Mouse (Mus musculus): ENCODE data around the gene Nfe2. TPM values are rescaled to one million over a fixed set of nuclear protein-coding genes. Genes with fewer than 3 reads are reported as not detected.
"Not testable (repeated sequence)": the region's sequence is repeated elsewhere in the genome, so short reads cannot be mapped to it uniquely, and the experiment has no call there.

The Nfe2 gene
- polyA plus RNA-seq, 1 experiment from 2014 or later: 7.3 TPM

GRCm38 (mm10) chr15:103255169-103255568, 3.0 kb downstream of the Nfe2 start:
- H3K36me3 ChIP-seq: no peaks in the 10 kb centered on the region
- no peaks in the 10 kb centered on the region for H3K9me3 ChIP-seq
- H3K27me3 ChIP-seq (ENCODE audit: insufficient read depth, poor library complexity, severe bottlenecking): peaks cover 38% of the 10 kb centered on the region
- peak overlapping the region; percentile 83 for H3K27ac ChIP-seq
- peak overlapping the region; percentile 57 for H3K4me3 ChIP-seq
- DNase-seq (ENCODE audit: low spot score): peak; percentile 57
- WGBS: 1% methylated on average over 25 of the region's 25 CpGs
- H3K4me1 ChIP-seq (replicated peaks): peaks cover 29% of the 10 kb centered on the region

- Histone ChIP-seq H3K27me3 (ENCODE audit: insufficient read depth, poor library complexity, severe bottlenecking) (peaks cover 33% of the 10 kb centered on the region), H3K4me1 (replicated peaks) (peaks cover 29% of the 10 kb centered on the region), H3K4me3 (0 out of 2 replicates have a peak overlapping the region, but pooled peaks have one; percentile 14), H3K9me3 (no peaks in the 10 kb centered on the region), H3K36me3 (peaks cover 12% of the 10 kb centered on the region), H3K27ac (no peak overlapping the region)
- 96% methylated on average over 1 of the region's 1 CpGs for WGBS
- DNase-seq (ENCODE audit: low spot score): no peak
Measured at GRCm38 (mm10) chr15:103253352-103253751, 4.9 kb downstream of the Nfe2 start.

GRCm38 (mm10) chr15:103252660-103253059, 5.5 kb downstream of the Nfe2 start:
- H3K4me3 ChIP-seq: no peak overlapping the region
- no peaks in the 10 kb centered on the region for H3K9me3 ChIP-seq
- H3K27ac ChIP-seq: no peak overlapping the region
- WGBS: 86% methylated on average over 3 of the region's 3 CpGs
- H3K27me3 ChIP-seq (ENCODE audit: insufficient read depth, poor library complexity, severe bottlenecking): peaks cover 26% of the 10 kb centered on the region
- H3K36me3 ChIP-seq: peaks cover 19% of the 10 kb centered on the region
- no peak for DNase-seq (ENCODE audit: low spot score)
- H3K4me1 ChIP-seq (replicated peaks): peaks cover 22% of the 10 kb centered on the region

- no peaks in the 10 kb centered on the region for H3K9me3 ChIP-seq
- H3K4me3 ChIP-seq: no peak overlapping the region
- no peak for DNase-seq (ENCODE audit: low spot score)
- peaks cover 25% of the 10 kb centered on the region for H3K27me3 ChIP-seq (ENCODE audit: insufficient read depth, poor library complexity, severe bottlenecking)
- H3K4me1 ChIP-seq (replicated peaks): peaks cover 21% of the 10 kb centered on the region
- H3K36me3 ChIP-seq: peaks cover 30% of the 10 kb centered on the region
- 0 out of 2 replicates have a peak overlapping the region, but pooled peaks have one; percentile 76 for H3K27ac ChIP-seq
- WGBS: 64% methylated on average over 1 of the region's 1 CpGs
Measured at GRCm38 (mm10) chr15:103251595-103251994, 6.6 kb downstream of the Nfe2 start.

- H3K36me3 ChIP-seq: peaks cover 43% of the 10 kb centered on the region
- peaks cover 23% of the 10 kb centered on the region for H3K4me1 ChIP-seq (replicated peaks)
- WGBS: 27% methylated on average over 2 of the region's 2 CpGs
- H3K27me3 ChIP-seq (ENCODE audit: insufficient read depth, poor library complexity, severe bottlenecking): peaks cover 16% of the 10 kb centered on the region
- peak; percentile 81 for DNase-seq (ENCODE audit: low spot score)
- H3K4me3 ChIP-seq: peak overlapping the region; percentile 9; the same call in 1 of the 2 replicates
- H3K27ac ChIP-seq: peak overlapping the region; percentile 76
- H3K9me3 ChIP-seq: no peaks in the 10 kb centered on the region
Measured at GRCm38 (mm10) chr15:103250195-103250740, 7.9 kb downstream of the Nfe2 start.

GRCm38 (mm10) chr15:103249511-103249910, 8.7 kb downstream of the Nfe2 start:
- Histone ChIP-seq H3K4me1 (replicated peaks) (peaks cover 18% of the 10 kb centered on the region), H3K36me3 (peaks cover 49% of the 10 kb centered on the region)
- not testable (repeated sequence) for DNase-seq (ENCODE audit: low spot score); H3K9me3 ChIP-seq; H3K27ac ChIP-seq; H3K27me3 ChIP-seq (ENCODE audit: insufficient read depth, poor library complexity, severe bottlenecking); H3K4me3 ChIP-seq
- 88% methylated on average over 6 of the region's 6 CpGs for WGBS

- peak; percentile 37 for DNase-seq (ENCODE audit: low spot score)
- peaks cover 54% of the 10 kb centered on the region for H3K36me3 ChIP-seq
- H3K4me3 ChIP-seq: no peak overlapping the region
- no peaks in the 10 kb centered on the region for H3K9me3 ChIP-seq
- no peak overlapping the region for H3K27ac ChIP-seq
- 88% methylated on average over 28 of the region's 28 CpGs for WGBS
- H3K27me3 ChIP-seq (ENCODE audit: insufficient read depth, poor library complexity, severe bottlenecking): no peaks in the 10 kb centered on the region
- peaks cover 22% of the 10 kb centered on the region for H3K4me1 ChIP-seq (replicated peaks)
Measured at GRCm38 (mm10) chr15:103248401-103249313, 9.5 kb downstream of the Nfe2 start.

- H3K27ac ChIP-seq: no peak overlapping the region
- DNase-seq (ENCODE audit: low spot score): no peak
- H3K36me3 ChIP-seq: peaks cover 62% of the 10 kb centered on the region
Measured at GRCm38 (mm10) chr15:103247782-103248400, 10.3 kb downstream of the Nfe2 start.

GRCm38 (mm10) chr15:103247078-103247781, 11.0 kb downstream of the Nfe2 start:
- no peak overlapping the region for H3K27ac ChIP-seq
- peaks cover 37% of the 10 kb centered on the region for H3K4me1 ChIP-seq (replicated peaks)
- no peaks in the 10 kb centered on the region for H3K9me3 ChIP-seq
- WGBS: 90% methylated on average over 9 of the region's 9 CpGs
- H3K36me3 ChIP-seq: peaks cover 68% of the 10 kb centered on the region
- no peak overlapping the region for H3K4me3 ChIP-seq
- H3K27me3 ChIP-seq (ENCODE audit: insufficient read depth, poor library complexity, severe bottlenecking): no peaks in the 10 kb centered on the region
- DNase-seq (ENCODE audit: low spot score): no peak

More at GRCm38 (mm10) chr15:103247782-103248400, 10.3 kb downstream of the Nfe2 start:
- no peak overlapping the region for H3K4me3 ChIP-seq
- peaks cover 30% of the 10 kb centered on the region for H3K4me1 ChIP-seq (replicated peaks)
- no peaks in the 10 kb centered on the region for H3K9me3 ChIP-seq
- H3K27me3 ChIP-seq (ENCODE audit: insufficient read depth, poor library complexity, severe bottlenecking): no peaks in the 10 kb centered on the region

GRCm38 (mm10) chr15:103245616-103246015, 12.6 kb downstream of the Nfe2 start:
- WGBS: 85% methylated on average over 6 of the region's 6 CpGs
- Histone ChIP-seq H3K4me3 (no peak overlapping the region), H3K27me3 (ENCODE audit: insufficient read depth, poor library complexity, severe bottlenecking) (no peaks in the 10 kb centered on the region), H3K27ac (no peak overlapping the region), H3K36me3 (peaks cover 82% of the 10 kb centered on the region), H3K9me3 (no peaks in the 10 kb centered on the region), H3K4me1 (replicated peaks) (peaks cover 41% of the 10 kb centered on the region)
- DNase-seq (ENCODE audit: low spot score): no peak

- WGBS: 79% methylated on average over 8 of the region's 8 CpGs
- peaks cover 43% of the 10 kb centered on the region for H3K4me1 ChIP-seq (replicated peaks)
- H3K27ac ChIP-seq: no peak overlapping the region
- H3K36me3 ChIP-seq: peaks cover 65% of the 10 kb centered on the region
- H3K27me3 ChIP-seq (ENCODE audit: insufficient read depth, poor library complexity, severe bottlenecking): no peaks in the 10 kb centered on the region
- no peak for DNase-seq (ENCODE audit: low spot score)
- H3K9me3 ChIP-seq: no peaks in the 10 kb centered on the region
- peak overlapping the region; percentile 82 for H3K4me3 ChIP-seq
Measured at GRCm38 (mm10) chr15:103242885-103243284, 15.3 kb downstream of the Nfe2 start.
